Mouse (Mus musculus) forebrain, embryonic 15.5 days (tissue): ENCODE results near the gene Maml3. TPM values are rescaled to one million over a fixed set of nuclear protein-coding genes. Genes with fewer than 3 reads are reported as not detected.

Source experiments
- ATAC-seq: fragments of 200-750 bp; cut with Nextera tagmentation; replicated peaks from 2 replicates; pipeline ENCODE4 v1.8.0; 2017; ENCODE audit warnings: mild to moderate bottlenecking, moderate TSS enrichment, moderate library complexity
- H3K27ac ChIP-seq: fragments of 300-500 bp; sonication (generic); replicated peaks from 2 replicates; pipeline ENCODE4 v1.5.1; 2015; ENCODE audit warnings: mild to moderate bottlenecking, inconsistent platforms
- H3K27me3 ChIP-seq: fragments of 300-500 bp; sonication (generic); 2 replicates; pipeline ENCODE4 v1.6.1; 2015; ENCODE audit warnings: inconsistent platforms
- H3K36me3 ChIP-seq: fragments of 300-500 bp; sonication (generic); 2 replicates; pipeline ENCODE4 v1.6.1; 2015; ENCODE audit warnings: mild to moderate bottlenecking, inconsistent platforms
- H3K4me1 ChIP-seq: fragments of 300-500 bp; sonication (generic); 2 replicates; pipeline ENCODE4 v1.6.1; 2015; ENCODE audit warnings: inconsistent platforms
- H3K4me2 ChIP-seq: fragments of 300-500 bp; sonication (generic); replicated peaks from 2 replicates; pipeline ENCODE4 v1.6.1; 2015; ENCODE audit warnings: mild to moderate bottlenecking, inconsistent platforms
- H3K4me3 ChIP-seq: fragments of 300-500 bp; sonication (generic); 2 replicates; pipeline ENCODE4 v1.5.1; 2015; ENCODE audit warnings: mild to moderate bottlenecking, inconsistent platforms
- H3K9ac ChIP-seq: fragments of 300-500 bp; sonication (generic); replicated peaks from 2 replicates; pipeline ENCODE4 v1.6.1; 2015; ENCODE audit warnings: mild to moderate bottlenecking, inconsistent platforms
- H3K9me3 ChIP-seq: fragments of 300-500 bp; sonication (generic); 2 replicates; pipeline ENCODE4 v1.6.1; 2016; ENCODE audit warnings: inconsistent platforms
- WGBS: fragments of 180-500 bp; shearing (Covaris S2); methylation state at CpG from one replicate; pipeline ENCODE4 v1.1.7; 2015; ENCODE audit warnings: mixed read lengths; 5-methylcytosine and 5-hydroxymethylcytosine counted together
- polyA plus RNA-seq: library from polyadenylated mRNA; unstranded; fragments of >200 nt; fragmentation: Nextera tagmentation; extraction: Ambion mirVana; gene quantifications from 2 replicates; pipeline ENCODE4 v1.2.1, GENCODE M21; 2015

Gene Maml3
- polyA plus RNA-seq, 1 experiment from 2014 or later: 4.9 TPM

GRCm38 (mm10) chr3:52088458-52089341 is 16.2 kb downstream of the Maml3 start:
- Histone ChIP-seq H3K4me3 (no peak overlapping the region), H3K36me3 (no peaks in the 10 kb centered on the region), H3K4me1 (peaks cover 21% of the 10 kb centered on the region), H3K27ac (peak overlapping the region; percentile 81), H3K9me3 (no peaks in the 10 kb centered on the region), H3K27me3 (no peaks in the 10 kb centered on the region), H3K4me2 (peak overlapping the region; percentile 35), H3K9ac (peak overlapping the region; percentile 7; the same call in 1 of the 2 replicates)
- peak; percentile 75 for ATAC-seq
- WGBS: 20% methylated on average over 19 of the region's 19 CpGs

GRCm38 (mm10) chr3:52087636-52088280 is 17.1 kb downstream of the Maml3 start:
- Histone ChIP-seq H3K9me3 (no peaks in the 10 kb centered on the region), H3K27me3 (no peaks in the 10 kb centered on the region), H3K36me3 (no peaks in the 10 kb centered on the region), H3K4me1 (peaks cover 21% of the 10 kb centered on the region), H3K27ac (peak overlapping the region; percentile 81), H3K9ac (no peak overlapping the region), H3K4me2 (peak overlapping the region; percentile 35), H3K4me3 (no peak overlapping the region)
- peak; percentile 55 for ATAC-seq
- 39% methylated on average over 7 of the region's 7 CpGs for WGBS

GRCm38 (mm10) chr3:52078763-52079162 is 26.1 kb downstream of the Maml3 start:
- ATAC-seq: no peak

DNA sequence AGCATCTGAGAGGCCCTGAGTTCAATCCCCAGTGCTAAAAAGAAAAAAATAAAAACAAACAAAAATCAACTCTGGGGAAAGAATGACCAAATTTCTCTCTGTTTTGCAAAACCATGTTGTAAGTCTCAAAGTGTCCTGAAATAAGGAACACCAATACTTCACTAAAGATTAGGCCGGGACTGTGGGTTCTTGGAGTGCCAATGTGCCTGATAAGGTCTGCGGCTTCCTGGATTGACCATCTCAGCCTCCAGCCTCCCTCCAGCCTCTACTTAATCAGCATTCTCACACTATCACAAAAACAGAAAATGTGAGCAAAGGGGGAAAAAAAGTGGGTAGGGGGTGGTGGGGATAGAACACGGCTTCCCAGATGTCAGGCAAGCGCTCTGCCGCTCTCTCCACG is 30.9 kb downstream of the Maml3 start:
- no peak for ATAC-seq
- WGBS: 64% methylated on average over 6 of the region's 6 CpGs
- H3K36me3 ChIP-seq: no peaks in the 10 kb centered on the region

More at GRCm38 (mm10) chr3:52078763-52079162, 26.1 kb downstream of the Maml3 start:
- H3K9me3 ChIP-seq: no peaks in the 10 kb centered on the region
- H3K36me3 ChIP-seq: no peaks in the 10 kb centered on the region
- H3K4me3 ChIP-seq: no peak overlapping the region
- no peak overlapping the region for H3K9ac ChIP-seq
- no peak overlapping the region for H3K4me2 ChIP-seq
- WGBS: 55% methylated on average over 2 of the region's 2 CpGs
- H3K27ac ChIP-seq: no peak overlapping the region
- H3K4me1 ChIP-seq: peaks cover 8% of the 10 kb centered on the region; the same call in 1 of the 2 replicates
- no peaks in the 10 kb centered on the region for H3K27me3 ChIP-seq

DNA sequence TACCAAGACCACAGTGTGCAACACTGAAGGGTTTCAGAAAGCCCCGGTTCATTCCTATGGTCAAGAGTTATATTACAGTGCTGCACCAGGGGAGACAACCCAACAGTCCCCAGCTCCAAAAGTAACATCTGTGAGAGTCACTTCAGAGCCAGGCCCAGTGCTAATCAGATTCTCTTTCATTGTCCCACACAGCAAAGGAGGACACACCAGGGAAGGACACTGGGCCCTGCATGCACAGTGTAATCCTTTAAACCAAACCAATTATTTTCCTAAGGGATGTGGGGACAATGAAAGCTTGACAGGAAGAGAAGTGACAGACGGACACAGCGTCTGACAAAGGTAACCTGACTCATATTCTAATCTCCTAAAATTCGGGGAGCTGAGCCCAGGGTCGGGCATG is 32.9 kb downstream of the Maml3 start:
- WGBS: 27% methylated on average over 5 of the region's 5 CpGs
- 0 out of 2 replicates have a peak, but pooled peaks have one; percentile 24 for ATAC-seq
- Histone ChIP-seq H3K36me3 (no peaks in the 10 kb centered on the region), H3K9me3 (no peaks in the 10 kb centered on the region), H3K4me3 (no peak overlapping the region), H3K27me3 (no peaks in the 10 kb centered on the region), H3K4me2 (no peak overlapping the region), H3K4me1 (peaks cover 19% of the 10 kb centered on the region), H3K9ac (no peak overlapping the region), H3K27ac (no peak overlapping the region)

More for the DNA sequence above, 30.9 kb downstream of the Maml3 start:
- Histone ChIP-seq H3K9me3 (no peaks in the 10 kb centered on the region), H3K27ac (no peak overlapping the region), H3K9ac (no peak overlapping the region), H3K27me3 (no peaks in the 10 kb centered on the region), H3K4me2 (no peak overlapping the region), H3K4me1 (peaks cover 20% of the 10 kb centered on the region), H3K4me3 (no peak overlapping the region)

- peak overlapping the region; percentile 32 for H3K4me3 ChIP-seq
- ATAC-seq: peak; percentile 17; the same call in 1 of the 2 replicates
- no peaks in the 10 kb centered on the region for H3K27me3 ChIP-seq
- H3K27ac ChIP-seq: peak overlapping the region; percentile 6; the same call in 1 of the 2 replicates
- 10% methylated on average over 4 of the region's 4 CpGs for WGBS
- H3K4me2 ChIP-seq: peak overlapping the region; percentile 52
- no peaks in the 10 kb centered on the region for H3K9me3 ChIP-seq
- H3K4me1 ChIP-seq: peaks cover 19% of the 10 kb centered on the region
- no peaks in the 10 kb centered on the region for H3K36me3 ChIP-seq
- H3K9ac ChIP-seq: peak overlapping the region; percentile 40
Observed at GRCm38 (mm10) chr3:52070163-52070478, 34.8 kb downstream of the Maml3 start.

DNA sequence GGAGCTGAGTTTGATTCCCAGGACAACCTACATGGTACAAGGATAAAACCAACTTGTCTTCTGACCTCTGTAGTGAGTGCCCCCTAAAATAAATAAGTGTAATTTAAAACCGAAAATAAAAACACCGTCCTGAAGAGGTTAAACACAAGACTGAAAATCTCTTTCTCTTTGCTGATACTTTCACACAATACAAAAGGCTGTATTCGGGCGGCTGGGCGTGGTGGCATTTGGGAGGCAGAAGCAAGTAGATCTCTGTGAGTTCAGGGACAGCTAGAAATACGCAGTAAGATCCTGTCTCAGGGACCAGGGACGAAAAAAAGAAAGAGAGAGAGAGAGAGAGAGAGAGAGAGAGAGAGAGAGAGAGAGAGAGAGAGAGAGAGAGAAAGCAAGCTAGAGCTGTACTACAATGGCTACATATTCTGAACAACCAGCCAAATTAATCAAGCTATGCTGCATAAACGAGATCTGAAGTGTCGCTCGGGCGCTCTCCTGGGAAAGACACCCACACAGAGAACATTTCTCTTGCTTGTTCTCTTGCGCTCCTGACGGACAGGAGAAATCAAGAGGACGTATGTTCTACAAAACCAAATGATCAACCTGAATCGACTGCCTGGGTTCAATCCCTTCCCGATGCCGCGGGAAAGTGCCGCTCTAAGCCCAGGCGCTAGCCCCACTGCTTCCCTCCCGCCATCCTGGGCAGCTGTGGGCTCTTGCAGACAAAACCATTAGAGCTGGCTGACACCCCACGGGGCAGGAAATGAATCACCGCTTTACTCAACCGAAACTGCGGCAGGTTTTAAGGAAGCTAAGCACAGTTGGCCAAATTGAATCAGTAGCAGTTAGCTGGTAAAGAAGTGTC is 35.3 kb downstream of the Maml3 start:
- peak; percentile 66 for ATAC-seq
- Histone ChIP-seq H3K4me2 (peak overlapping the region; percentile 52), H3K9me3 (no peaks in the 10 kb centered on the region), H3K4me1 (peaks cover 19% of the 10 kb centered on the region), H3K27ac (peak overlapping the region; percentile 6; the same call in 1 of the 2 replicates), H3K9ac (peak overlapping the region; percentile 40), H3K36me3 (no peaks in the 10 kb centered on the region), H3K4me3 (peak overlapping the region; percentile 32), H3K27me3 (no peaks in the 10 kb centered on the region)
- 6% methylated on average over 25 of the region's 25 CpGs for WGBS

GRCm38 (mm10) chr3:52068885-52069284 is 36.0 kb downstream of the Maml3 start:
- Histone ChIP-seq H3K9ac (no peak overlapping the region), H3K4me1 (peaks cover 19% of the 10 kb centered on the region), H3K36me3 (no peaks in the 10 kb centered on the region), H3K9me3 (no peaks in the 10 kb centered on the region), H3K27me3 (no peaks in the 10 kb centered on the region), H3K4me2 (no peak overlapping the region), H3K27ac (no peak overlapping the region), H3K4me3 (no peak overlapping the region)
- WGBS: 62% methylated on average over 3 of the region's 3 CpGs
- no peak for ATAC-seq

- Histone ChIP-seq H3K4me2 (no peak overlapping the region), H3K36me3 (no peaks in the 10 kb centered on the region), H3K9ac (no peak overlapping the region), H3K9me3 (no peaks in the 10 kb centered on the region), H3K27me3 (no peaks in the 10 kb centered on the region), H3K4me3 (no peak overlapping the region), H3K27ac (no peak overlapping the region), H3K4me1 (peaks cover 25% of the 10 kb centered on the region)
- WGBS: 74% methylated on average over 6 of the region's 6 CpGs
- ATAC-seq: no peak
Observed at GRCm38 (mm10) chr3:52067181-52067580, 37.7 kb downstream of the Maml3 start.

- H3K27ac ChIP-seq: no peak overlapping the region
- no peak for ATAC-seq
Observed at GRCm38 (mm10) chr3:52066142-52066541, 38.7 kb downstream of the Maml3 start.

GRCm38 (mm10) chr3:52063261-52063655 is 41.6 kb downstream of the Maml3 start:
- H3K27ac ChIP-seq: no peak overlapping the region
- ATAC-seq: no peak
- 86% methylated on average over 3 of the region's 3 CpGs for WGBS
- no peaks in the 10 kb centered on the region for H3K9me3 ChIP-seq
- H3K4me1 ChIP-seq: peaks cover 16% of the 10 kb centered on the region
- H3K4me3 ChIP-seq: no peak overlapping the region
- no peaks in the 10 kb centered on the region for H3K27me3 ChIP-seq
- H3K36me3 ChIP-seq: no peaks in the 10 kb centered on the region
- H3K4me2 ChIP-seq: no peak overlapping the region
- no peak overlapping the region for H3K9ac ChIP-seq

More at GRCm38 (mm10) chr3:52066142-52066541, 38.7 kb downstream of the Maml3 start:
- no peaks in the 10 kb centered on the region for H3K36me3 ChIP-seq
- H3K4me3 ChIP-seq: no peak overlapping the region
- 31% methylated on average over 3 of the region's 3 CpGs for WGBS
- no peaks in the 10 kb centered on the region for H3K27me3 ChIP-seq
- H3K4me1 ChIP-seq: peaks cover 32% of the 10 kb centered on the region
- no peaks in the 10 kb centered on the region for H3K9me3 ChIP-seq
- no peak overlapping the region for H3K9ac ChIP-seq
- H3K4me2 ChIP-seq: no peak overlapping the region
